Mouse (Mus musculus): ENCODE measurements at regions not wholly inside any gene's neighbourhood (a gene's known extent, or its start where the extent isn't known, plus 50 kb on each side); places are given as distances from the start of the nearest gene placed in this dataset.

- DNase-seq (ENCODE audit: low spot score in 2 of 2), result no peak
These were observed 161.5 kb upstream of the Mbnl1 start for GRCm38 (mm10) chr3:60311178-60311577.

GRCm38 (mm10) chr3:60320213-60320936 lies 152.3 kb upstream of the Mbnl1 start:
- DNase-seq (ENCODE audit: low spot score in 2 of 2), result no peak

GRCm38 (mm10) chr3:60323514-60323913 lies 149.1 kb upstream of the Mbnl1 start:
- no peak for DNase-seq (ENCODE audit: low spot score in 2 of 2)

DNA sequence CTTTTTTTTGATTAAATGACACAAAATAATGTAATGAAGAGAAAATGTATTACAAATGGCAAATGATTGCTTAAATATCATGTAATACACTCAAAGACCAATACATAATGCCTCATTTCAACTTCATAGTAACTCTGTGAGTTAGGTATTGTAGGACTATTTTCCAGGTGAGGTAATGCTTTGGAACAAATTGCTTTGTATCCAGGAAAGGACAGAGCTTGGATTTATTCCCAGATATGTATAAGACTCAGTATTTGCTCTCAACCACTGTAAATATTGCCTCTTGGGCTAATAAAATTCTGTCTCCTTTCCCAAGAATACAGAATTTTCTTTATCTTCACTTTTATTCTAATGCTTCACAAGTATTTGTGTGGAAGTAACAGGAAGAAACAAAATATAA lies 148.2 kb upstream of the Mbnl1 start:
- no peak for DNase-seq (ENCODE audit: low spot score in 2 of 2)

- no peak for DNase-seq (ENCODE audit: low spot score in 2 of 2)
These were observed 147.7 kb upstream of the Mbnl1 start for GRCm38 (mm10) chr3:60324969-60325368.

DNA sequence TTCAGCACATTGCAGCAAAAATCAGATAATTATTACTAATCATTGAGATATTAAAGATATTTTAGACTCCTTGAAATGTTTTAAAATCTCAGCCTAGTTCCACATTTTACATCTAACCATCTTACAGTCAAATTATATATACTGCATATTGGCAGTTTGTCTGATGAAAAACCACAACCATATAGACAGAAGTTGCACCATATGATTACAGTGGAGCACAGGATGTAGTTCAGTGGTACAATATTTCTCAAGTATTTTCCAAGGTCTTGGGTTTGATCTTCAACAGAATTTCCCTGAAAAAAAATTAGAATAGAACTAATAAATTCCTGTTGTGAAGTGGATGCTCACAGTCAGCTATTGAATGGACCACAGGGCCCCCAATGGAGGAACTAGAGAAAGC lies 140.2 kb upstream of the Mbnl1 start:
- no peak for DNase-seq (ENCODE audit: low spot score in 2 of 2)

GRCm38 (mm10) chr3:60333669-60334068 lies 139.0 kb upstream of the Mbnl1 start:
- no peak for DNase-seq (ENCODE audit: low spot score in 2 of 2)

DNA sequence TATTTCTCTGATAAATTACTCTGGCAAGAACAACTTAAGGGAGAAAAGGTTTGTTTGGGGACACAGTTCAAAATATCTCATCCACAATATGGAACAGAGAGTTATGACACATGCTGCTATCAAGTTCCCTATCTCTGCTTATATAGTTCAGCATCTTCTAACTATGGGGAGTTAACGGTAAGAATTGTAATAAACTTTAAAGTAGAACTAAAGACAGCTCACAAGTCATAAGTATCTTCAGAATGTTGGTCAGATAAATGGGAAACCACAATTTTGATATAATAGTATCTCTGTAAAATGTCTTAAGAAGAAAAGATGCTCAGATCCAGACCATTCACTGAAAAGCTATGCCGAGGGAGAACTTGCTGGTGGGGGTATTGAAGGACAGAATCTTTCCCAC lies 138.5 kb upstream of the Mbnl1 start:
- DNase-seq (ENCODE audit: low spot score in 2 of 2), result no peak

GRCm38 (mm10) chr3:60346390-60346789 lies 126.2 kb upstream of the Mbnl1 start:
- no peak for DNase-seq (ENCODE audit: low spot score in 2 of 2)

DNA sequence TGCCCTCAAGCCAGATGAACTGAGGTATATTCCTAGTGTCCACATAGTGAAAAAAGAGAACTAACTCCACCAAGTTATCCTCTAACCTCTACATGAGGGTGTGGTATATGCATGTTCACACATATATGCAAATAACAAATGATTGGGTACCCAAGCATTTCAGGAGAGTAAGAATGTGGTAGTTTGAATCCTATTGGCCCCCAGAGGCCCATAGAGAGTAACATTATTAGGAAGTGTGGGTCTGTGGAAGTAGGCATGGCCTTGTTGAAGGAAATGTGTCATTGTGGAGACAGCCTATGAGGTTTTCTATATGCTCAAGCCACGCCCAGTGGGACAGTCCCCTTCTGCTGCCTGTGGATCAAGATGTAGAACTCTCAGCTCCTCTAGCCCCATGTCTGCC lies 125.6 kb upstream of the Mbnl1 start:
- no peak for DNase-seq (ENCODE audit: low spot score in 2 of 2)

GRCm38 (mm10) chr3:60371176-60371965 lies 101.3 kb upstream of the Mbnl1 start:
- DNase-seq (ENCODE audit: low spot score in 2 of 2), result no peak

DNA sequence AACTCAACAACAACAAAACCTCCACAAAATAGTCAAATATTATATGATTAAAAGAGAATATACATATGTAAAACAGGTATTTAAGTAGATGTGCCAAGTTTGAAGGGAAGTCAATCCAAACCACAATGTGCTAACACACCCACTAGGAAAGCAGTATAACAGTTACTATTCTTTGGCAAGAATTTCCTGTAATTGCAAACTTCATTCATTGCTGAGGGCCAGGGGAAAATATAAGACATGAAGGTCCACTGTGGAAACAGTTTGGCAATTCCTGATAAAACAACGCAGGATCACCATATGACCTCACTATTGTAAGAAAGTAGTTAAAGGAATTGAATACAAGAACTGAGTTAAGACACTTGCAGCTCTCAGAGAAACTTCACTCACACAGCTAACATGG lies 99.0 kb upstream of the Mbnl1 start:
- no peak for DNase-seq (ENCODE audit: low spot score in 2 of 2)

DNA sequence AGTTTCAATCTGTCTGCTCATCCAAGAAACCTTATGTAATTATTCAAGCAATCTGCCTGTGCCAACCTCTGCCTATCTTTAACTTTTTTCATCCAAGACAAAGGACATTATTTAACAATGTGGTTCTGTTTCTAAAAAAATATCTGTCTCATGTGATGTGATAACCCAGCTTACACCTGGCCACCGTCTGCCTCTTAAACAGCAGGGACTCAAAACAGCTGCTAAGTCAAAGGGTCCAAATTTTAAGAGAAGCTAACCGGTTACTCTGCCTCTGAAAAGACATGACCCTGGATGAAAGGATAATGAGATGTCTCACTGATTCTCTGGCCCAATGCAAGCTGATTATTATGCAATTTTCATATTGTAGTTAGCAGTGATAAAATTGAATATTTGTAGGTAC lies 84.0 kb upstream of the Mbnl1 start:
- no peak for DNase-seq (ENCODE audit: low spot score in 2 of 2)

- DNase-seq (ENCODE audit: low spot score in 2 of 2), result no peak
These were observed 83.6 kb upstream of the Mbnl1 start for GRCm38 (mm10) chr3:60389032-60389431.

- no peak for DNase-seq (ENCODE audit: low spot score in 2 of 2)
These were observed 77.3 kb upstream of the Mbnl1 start for GRCm38 (mm10) chr3:60395299-60395698.

GRCm38 (mm10) chr3:60396971-60397370 lies 75.7 kb upstream of the Mbnl1 start:
- DNase-seq (ENCODE audit: low spot score in 2 of 2), result no peak

DNA sequence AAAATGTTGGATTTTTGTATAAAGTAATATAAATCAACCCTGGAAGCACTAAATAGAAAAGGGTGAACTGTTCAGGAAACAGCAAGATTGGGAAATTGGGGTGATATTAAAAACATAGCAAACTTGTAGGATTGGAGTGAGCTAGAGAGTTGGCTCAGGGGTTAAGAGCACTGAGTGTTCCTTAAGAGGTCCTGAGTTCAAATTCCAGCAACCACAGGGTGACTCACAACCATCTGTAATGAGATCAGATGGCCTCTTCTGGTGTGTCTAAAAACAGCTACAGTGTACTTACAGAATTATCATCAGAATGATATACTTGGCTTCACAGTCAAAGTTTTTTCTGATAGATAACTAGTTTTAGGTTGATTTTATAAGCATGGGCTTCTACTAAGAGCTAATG lies 73.8 kb upstream of the Mbnl1 start:
- DNase-seq (ENCODE audit: low spot score in 2 of 2), result no peak

GRCm38 (mm10) chr3:60402251-60402830 lies 70.3 kb upstream of the Mbnl1 start:
- DNase-seq (ENCODE audit: low spot score in 2 of 2), result no peak

DNA sequence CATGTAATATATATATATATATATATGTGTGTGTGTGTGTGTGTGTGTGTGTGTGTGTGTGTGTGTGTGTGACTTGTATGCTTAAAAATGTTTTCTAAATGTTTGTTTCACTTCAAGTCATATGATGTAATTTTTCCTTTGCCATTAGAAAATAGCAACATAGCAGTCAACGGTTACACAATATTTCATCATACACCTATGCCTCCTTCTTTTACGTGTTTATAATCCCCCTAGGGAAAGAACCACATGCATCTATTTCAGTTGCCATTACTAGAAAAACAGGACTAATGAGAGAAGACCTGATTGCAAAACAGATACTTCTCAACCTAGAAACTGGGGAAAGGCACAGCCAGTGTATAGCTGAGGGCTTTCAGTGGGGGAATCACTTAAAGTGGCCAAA lies 65.2 kb upstream of the Mbnl1 start:
- no peak for DNase-seq (ENCODE audit: low spot score in 2 of 2)

DNA sequence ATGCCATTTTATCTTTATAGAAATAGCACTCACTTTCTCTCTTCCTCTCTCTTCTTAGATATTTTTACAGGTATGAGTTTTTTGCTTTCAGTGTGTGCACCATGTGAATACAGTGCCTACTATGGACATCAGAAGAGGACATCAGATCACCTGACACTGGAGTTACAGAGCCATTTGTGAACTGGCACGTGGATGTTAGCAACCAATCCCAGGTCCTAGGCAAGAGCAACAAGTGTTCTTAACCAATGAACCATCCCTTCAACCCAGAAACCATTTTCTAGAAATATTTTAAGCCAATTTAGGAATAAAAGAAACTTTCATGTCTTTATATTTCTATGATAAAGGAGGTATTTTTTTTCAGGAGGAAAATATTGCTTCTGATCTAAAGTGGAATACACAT lies 64.7 kb upstream of the Mbnl1 start:
- DNase-seq (ENCODE audit: low spot score in 2 of 2), result no peak

- DNase-seq (ENCODE audit: low spot score in 2 of 2), result peak in 1 of 2 experiments; percentile 4
These were observed 63.9 kb upstream of the Mbnl1 start for GRCm38 (mm10) chr3:60408553-60409282.

- DNase-seq (ENCODE audit: low spot score in 2 of 2), result no peak
These were observed 63.4 kb upstream of the Mbnl1 start for GRCm38 (mm10) chr3:60409283-60409633.

Data from frontal cortex, postnatal 25 days (tissue).